Mouse (Mus musculus) heart, postnatal 10 days (tissue): ENCODE measurements around the gene Fus. TPM values are rescaled to one million over a fixed set of nuclear protein-coding genes. Genes with fewer than 3 reads are reported as not detected.
"Not testable (repeated sequence)": the region's sequence is repeated elsewhere in the genome, so short reads cannot be mapped to it uniquely, and the experiment has no call there.

Source experiments
- DNase-seq, 2 experiments: peaks; one replicate each; pipeline ENCODE4 v3.0.0; 2021
- intact Hi-C: fragments of 180-260 bp; cut with DNase I; formaldehyde crosslinking; loops from one replicate; pipeline ENCODE4 v1.15.1; 2025
- total RNA-seq, 2 experiments: library from RNA; stranded (reverse); gene quantifications; 2 replicates each; pipeline ENCODE4 v1.2.3; 2021

Gene Fus
- total RNA-seq, 2 experiments from 2014 or later, result 297 to 307 TPM

GRCm38 (mm10) chr7:127942097-127942496 lies 25.2 kb upstream of the Fus start:
- DNase-seq, intact Hi-C loops: not testable (repeated sequence)

- DNase-seq, result peak; percentile 53 to 54
- intact Hi-C loops, result no loop called here
Observed at GRCm38 (mm10) chr7:127944614-127945013, 22.6 kb upstream of the Fus start.

- no peak for DNase-seq
- intact Hi-C loops, result no loop called here
Observed at GRCm38 (mm10) chr7:127946470-127947023, 20.7 kb upstream of the Fus start, which contains the start of gene Prss36. Prss36 (minus strand) TSS chr7:127946725.

- no peak for DNase-seq
- intact Hi-C loops, result no loop called here
Observed at GRCm38 (mm10) chr7:127952864-127953581, 14.2 kb upstream of the Fus start.

- intact Hi-C loops, result no loop called here
- DNase-seq, result no peak
Observed at GRCm38 (mm10) chr7:127959364-127959763, 7.9 kb upstream of the Fus start.

GRCm38 (mm10) chr7:127966371-127966918 lies 812 bp upstream of the Fus start:
- intact Hi-C loops, result no loop called here
- DNase-seq, result peak; percentile 24 to 32

GRCm38 (mm10) chr7:127967922-127968828 lies 918 bp downstream of the Fus start:
- intact Hi-C loops, result no loop called here
- DNase-seq, result peak; percentile 85 to 88

- intact Hi-C loops, result no loop called here
- DNase-seq, result peak; percentile 41 to 45
Observed at GRCm38 (mm10) chr7:127974413-127974930, 7.2 kb downstream of the Fus start.

- DNase-seq, result no peak
- intact Hi-C loops, result no loop called here
Observed at GRCm38 (mm10) chr7:127978856-127979255, 11.6 kb downstream of the Fus start.

- intact Hi-C loops, result no loop called here
- DNase-seq, result no peak
Observed at GRCm38 (mm10) chr7:127980606-127981005, 13.3 kb downstream of the Fus start.

GRCm38 (mm10) chr7:127988904-127989303 lies 21.6 kb downstream of the Fus start:
- no peak for DNase-seq
- intact Hi-C loops, result no loop called here

GRCm38 (mm10) chr7:127991643-127992487 lies 24.6 kb downstream of the Fus start:
- intact Hi-C loops, result loop anchor here (5.0 kb wide), 1 partner anchor 215 kb away; the partner anchor contains the start of gene Cox6a2
- peak; percentile 70 to 84 for DNase-seq

GRCm38 (mm10) chr7:127992488-127993340 lies 25.5 kb downstream of the Fus start:
- no peak for DNase-seq
- intact Hi-C loops, result loop anchor here (5.0 kb wide), 1 partner anchor 215 kb away; the partner anchor contains the start of gene Cox6a2

GRCm38 (mm10) chr7:127993341-127993977 lies 26.2 kb downstream of the Fus start, which contains the start of gene Pycard:
Pycard (minus strand) TSS chr7:127993867.
- peak; percentile 66 to 74 for DNase-seq
- intact Hi-C loops, result loop anchor here (5.0 kb wide), 1 partner anchor 214 kb away; the partner anchor contains the start of gene Cox6a2

GRCm38 (mm10) chr7:127999436-127999835 lies 32.2 kb downstream of the Fus start:
- no peak for DNase-seq
- intact Hi-C loops, result no loop called here

GRCm38 (mm10) chr7:128000068-128000950 lies 33.1 kb downstream of the Fus start:
- intact Hi-C loops, result no loop called here
- DNase-seq, result peak; percentile 38 to 47

GRCm38 (mm10) chr7:128003098-128003497 lies 35.8 kb downstream of the Fus start:
- no peak for DNase-seq
- intact Hi-C loops, result no loop called here
